Mouse (Mus musculus) activated CD4-positive, CD25-positive, alpha-beta regulatory T cell (primary cell): Measurements from ENCODE around the gene Rhot1. TPM values are rescaled to one million over a fixed set of nuclear protein-coding genes. Genes with fewer than 3 reads are reported as not detected.

ENCODE experiments used
- polyA plus RNA-seq, 2 experiments: library from polyadenylated mRNA; unstranded; fragments of 100-300 nt; shearing (Covaris generic); gene quantifications; one replicate each; pipeline ENCODE4 v1.2.1; 2017

The Rhot1 gene
- polyA plus RNA-seq, result 10 to 100 TPM; 42.1 to 43.6 TPM

GRCm38 (mm10) chr11:80208860-80209800 is at the start of gene Rhot1:
Gene Rhot1, plus strand, starts transcription at chr11:80209019.

GRCm38 (mm10) chr11:80183705-80184255 is 25.0 kb upstream of the Rhot1 start, which contains the start of gene Rnf135:
Gene Rnf135, plus strand, starts transcription at chr11:80183851.

GRCm38 (mm10) chr11:80300551-80301315 is 91.9 kb downstream of the Rhot1 start, which contains the start of gene Rhbdl3:
Gene Rhbdl3, plus strand, starts transcription at chr11:80300912.

Other genes starting within 250 kb of the Rhot1 start
- 10 to 100 TPM; 44.6 to 48.8 TPM for gene Utp6, start 246.6 kb upstream of the Rhot1 start, polyA plus RNA-seq
- gene Suz12, start 215.9 kb upstream of the Rhot1 start, polyA plus RNA-seq, result 10 to 100 TPM; 55.4 to 69.1 TPM
- 100 to 1,000 TPM; 319 to 360 TPM for gene Crlf3, start 128.0 kb upstream of the Rhot1 start, polyA plus RNA-seq
- 1 to 10 TPM; 7.4 to 7.5 TPM for gene Atad5, start 119.6 kb upstream of the Rhot1 start, polyA plus RNA-seq
- gene Tefm, start 66.8 kb upstream of the Rhot1 start, polyA plus RNA-seq, result 10 to 100 TPM; 15.4 to 23.8 TPM
- gene Adap2, start 54.9 kb upstream of the Rhot1 start, polyA plus RNA-seq, result 1 to 10 TPM in 1 of 2 experiments, under 1 TPM in 1; 0.97 to 1.8 TPM
- gene Rnf135, start 25.2 kb upstream of the Rhot1 start, polyA plus RNA-seq, result 10 to 100 TPM in 1 of 2 experiments, 1 to 10 TPM in 1; 8.6 to 11.3 TPM
- gene Rhbdl3, start 91.9 kb downstream of the Rhot1 start, polyA plus RNA-seq, result 1 to 10 TPM in 1 of 2 experiments, under 1 TPM in 1; 0.87 to 1.7 TPM
- 10 to 100 TPM; 14.3 TPM for gene 5730455P16Rik, start 169.0 kb downstream of the Rhot1 start, polyA plus RNA-seq
- gene Zfp207, start 174.3 kb downstream of the Rhot1 start, polyA plus RNA-seq, result 100 to 1,000 TPM; 235 to 249 TPM
- 100 to 1,000 TPM; 159 to 183 TPM for gene Psmd11, start 219.6 kb downstream of the Rhot1 start, polyA plus RNA-seq